Mouse (Mus musculus) natural killer cell, adult 2 months (primary cell): ENCODE results near the gene Cplx3.

Source experiments
- DNase-seq, 2 experiments: peaks; one replicate each; pipeline ENCODE4 v3.0.0; 2022; ENCODE audit warnings: low spot score in 2 of 2

The Cplx3 gene

GRCm38 (mm10) chr9:57606139-57606851, at the start of gene Cplx3:
Gene Cplx3, minus strand, starts transcription at chr9:57606281.
- DNase-seq, result peak in 1 of 2 experiments; percentile 17

GRCm38 (mm10) chr9:57655749-57656148, 49.7 kb upstream of the Cplx3 start:
- peak; percentile 91 to 96 for DNase-seq

GRCm38 (mm10) chr9:57654966-57655365, 48.9 kb upstream of the Cplx3 start:
- no peak for DNase-seq

GRCm38 (mm10) chr9:57653283-57653682, 47.2 kb upstream of the Cplx3 start, which contains the start of gene Csk:
Gene Csk, minus strand, starts transcription at chr9:57653631.
- DNase-seq, result no peak

GRCm38 (mm10) chr9:57652855-57653254, 46.8 kb upstream of the Cplx3 start:
- no peak for DNase-seq

GRCm38 (mm10) chr9:57652351-57652750, 46.3 kb upstream of the Cplx3 start:
- DNase-seq, result no peak

- DNase-seq, result peak; percentile 63 to 76
These were observed 44.8 kb upstream of the Cplx3 start for GRCm38 (mm10) chr9:57650786-57651311.

- DNase-seq, result no peak
These were observed 44.2 kb upstream of the Cplx3 start for GRCm38 (mm10) chr9:57650130-57650785.

GRCm38 (mm10) chr9:57647286-57648108, 41.4 kb upstream of the Cplx3 start:
- DNase-seq, result no peak

- peak; percentile 64 to 72 for DNase-seq
These were observed 40.5 kb upstream of the Cplx3 start for GRCm38 (mm10) chr9:57646551-57647103.

- DNase-seq, result peak; percentile 91 to 93
These were observed 39.1 kb upstream of the Cplx3 start for GRCm38 (mm10) chr9:57644944-57645893.

GRCm38 (mm10) chr9:57644442-57644943, 38.4 kb upstream of the Cplx3 start:
- DNase-seq, result no peak

GRCm38 (mm10) chr9:57643856-57644180, 37.7 kb upstream of the Cplx3 start:
- DNase-seq, result peak; percentile 44 to 50

GRCm38 (mm10) chr9:57643169-57643855, 37.2 kb upstream of the Cplx3 start:
- no peak for DNase-seq

- peak in 1 of 2 experiments; percentile 39 for DNase-seq
These were observed 35.9 kb upstream of the Cplx3 start for GRCm38 (mm10) chr9:57641775-57642550.

GRCm38 (mm10) chr9:57641022-57641421, 34.9 kb upstream of the Cplx3 start:
- no peak for DNase-seq

- DNase-seq, result peak; percentile 86 to 93
These were observed 34.3 kb upstream of the Cplx3 start for GRCm38 (mm10) chr9:57640384-57640783.

- no peak for DNase-seq
These were observed 33.7 kb upstream of the Cplx3 start for GRCm38 (mm10) chr9:57639661-57640328.
